Mouse (Mus musculus) heart, embryonic 11.5 days (tissue): ENCODE measurements at regions not wholly inside any gene's neighbourhood (a gene's known extent, or its start where the extent isn't known, plus 50 kb on each side); places are given as distances from the start of the nearest gene placed in this dataset. TPM values are rescaled to one million over a fixed set of nuclear protein-coding genes. Genes with fewer than 3 reads are reported as not detected.

Experiments
- ATAC-seq: fragments of 200-750 bp; cut with Nextera tagmentation; replicated peaks from 2 replicates; pipeline ENCODE4 v1.8.0; 2017; ENCODE audit warnings: moderate library complexity; ENCODE audit not compliant: insufficient number of reproducible peaks, low FRiP score, low TSS enrichment
- H3K27ac ChIP-seq: fragments of 300-500 bp; sonication (generic); 2 replicates; pipeline ENCODE4 v1.5.1; 2014; ENCODE audit warnings: mild to moderate bottlenecking, low read depth, low read length
- H3K27me3 ChIP-seq: fragments of 300-500 bp; sonication (generic); 2 replicates; pipeline ENCODE4 v1.6.1; 2014; ENCODE audit warnings: mild to moderate bottlenecking, low read length, mixed read lengths; ENCODE audit not compliant: control insufficient read depth, insufficient read depth
- H3K36me3 ChIP-seq: fragments of 300-500 bp; sonication (generic); 2 replicates; pipeline ENCODE4 v1.6.1; 2014; ENCODE audit warnings: mild to moderate bottlenecking, low read length, moderate library complexity, mixed read lengths; ENCODE audit not compliant: control insufficient read depth, insufficient read depth
- H3K4me1 ChIP-seq: fragments of 300-500 bp; sonication (generic); 2 replicates; pipeline ENCODE4 v1.6.1; 2014; ENCODE audit warnings: low read length; ENCODE audit not compliant: control insufficient read depth, insufficient read depth
- H3K4me2 ChIP-seq: fragments of 300-500 bp; sonication (generic); 2 replicates; pipeline ENCODE4 v1.6.1; 2014; ENCODE audit warnings: mild to moderate bottlenecking, moderate library complexity
- H3K4me3 ChIP-seq: fragments of 300-500 bp; sonication (generic); 2 replicates; pipeline ENCODE4 v1.5.1; 2014; ENCODE audit warnings: low read depth, low read length
- H3K9ac ChIP-seq: fragments of 300-500 bp; sonication (generic); 2 replicates; pipeline ENCODE4 v1.6.1; 2014; ENCODE audit warnings: mild to moderate bottlenecking, low read depth, low read length, moderate library complexity
- H3K9me3 ChIP-seq: fragments of 300-500 bp; sonication (generic); replicated peaks from 2 replicates; pipeline ENCODE4 v1.6.1; 2016; ENCODE audit warnings: low read length; ENCODE audit not compliant: control insufficient read depth
- WGBS: fragments of 180-500 bp; shearing (Covaris S2); extraction: QIAGEN DNeasy Blood & Tissue Kit; methylation state at CpG from one replicate; pipeline ENCODE4 v1.1.7; 2014; ENCODE audit not compliant: insufficient replicate concordance; 5-methylcytosine and 5-hydroxymethylcytosine counted together
- microRNA-seq: library from miRNA; unstranded; fragments of <30 nt; microRNA quantifications from one replicate; pipeline ENCODE4, GENCODE M21; 2016; ENCODE audit warnings: borderline number of aligned reads

GRCm38 (mm10) chr2:169005810-169006209 lies 50.4 kb upstream of the Zfp64 start:
- H3K4me3 ChIP-seq = no peak overlapping the region
- ATAC-seq = no peak
- H3K27me3 ChIP-seq = no peaks in the 10 kb centered on the region
- no peak overlapping the region for H3K27ac ChIP-seq
- H3K36me3 ChIP-seq = no peaks in the 10 kb centered on the region
- H3K9me3 ChIP-seq = no peaks in the 10 kb centered on the region
- H3K4me2 ChIP-seq = no peak overlapping the region
- H3K9ac ChIP-seq = no peak overlapping the region
- WGBS = 85% methylated on average over 7 of the region's 7 CpGs
- no peaks in the 10 kb centered on the region for H3K4me1 ChIP-seq

Small RNAs in the stretch of these regions (microRNA-seq; reads per million reads assigned to microRNA genes)
- not detected for gene Gm26469
